Mouse (Mus musculus): Measurements from ENCODE around the gene Atp8a1.

- TF ChIP-seq TAL1 (IDR thresholded peaks at IDR 0.05; ENCODE audit: low read length) (no peak), GATA1 (IDR thresholded peaks at IDR 0.05; ENCODE audit: low read length) (no peak)
These were observed 177.1 kb downstream of the Atp8a1 start for GRCm38 (mm10) chr5:67670158-67670557.

Data from erythroblast, embryonic 14.5 days (primary cell).